Mouse (Mus musculus) hindbrain, embryonic 10.5 days (tissue): ENCODE results near the gene Isoc2a. TPM values are rescaled to one million over a fixed set of nuclear protein-coding genes. Genes with fewer than 3 reads are reported as not detected.
A peak's percentile ranks its signal among the peaks of the same experiment; 100 is the strongest.

Source experiments
- DNase-seq: peaks from one replicate; pipeline ENCODE4 v3.0.0-alpha.2; 2017; ENCODE audit warnings: low spot score
- H3K27ac ChIP-seq: fragments of 300-500 bp; sonication (generic); 2 replicates; pipeline ENCODE4 v1.5.1; 2016; ENCODE audit warnings: mild to moderate bottlenecking, moderate library complexity
- H3K27me3 ChIP-seq: fragments of 300-500 bp; sonication (generic); 2 replicates; pipeline ENCODE4 v1.6.1; 2016; ENCODE audit warnings: mild to moderate bottlenecking; ENCODE audit not compliant: poor library complexity, insufficient read depth, severe bottlenecking
- H3K36me3 ChIP-seq: fragments of 300-500 bp; sonication (generic); 2 replicates; pipeline ENCODE4 v1.6.1; 2016; ENCODE audit warnings: mild to moderate bottlenecking, moderate library complexity
- H3K4me1 ChIP-seq: fragments of 300-500 bp; sonication (generic); replicated peaks from 2 replicates; pipeline ENCODE4 v1.6.1; 2016; ENCODE audit warnings: mild to moderate bottlenecking
- H3K4me3 ChIP-seq: fragments of 300-500 bp; sonication (generic); 2 replicates; pipeline ENCODE4 v1.5.1; 2016; ENCODE audit warnings: mild to moderate bottlenecking, moderate library complexity
- H3K9me3 ChIP-seq: fragments of 300-500 bp; sonication (generic); 2 replicates; pipeline ENCODE4 v1.6.1; 2016; ENCODE audit warnings: mild to moderate bottlenecking, moderate library complexity
- WGBS: fragments of 180-500 bp; shearing (Covaris S2); methylation state at CpG from one replicate; pipeline ENCODE4 v1.1.7; 2016; 5-methylcytosine and 5-hydroxymethylcytosine counted together
- polyA plus RNA-seq: library from polyadenylated mRNA; unstranded; fragments of >200 nt; fragmentation: Nextera tagmentation; extraction: Ambion mirVana; gene quantifications from 2 replicates; pipeline ENCODE4 v1.2.1, GENCODE M21; 2016

The Isoc2a gene
- polyA plus RNA-seq, 1 experiment from 2014 or later, result 0.73 TPM

DNA sequence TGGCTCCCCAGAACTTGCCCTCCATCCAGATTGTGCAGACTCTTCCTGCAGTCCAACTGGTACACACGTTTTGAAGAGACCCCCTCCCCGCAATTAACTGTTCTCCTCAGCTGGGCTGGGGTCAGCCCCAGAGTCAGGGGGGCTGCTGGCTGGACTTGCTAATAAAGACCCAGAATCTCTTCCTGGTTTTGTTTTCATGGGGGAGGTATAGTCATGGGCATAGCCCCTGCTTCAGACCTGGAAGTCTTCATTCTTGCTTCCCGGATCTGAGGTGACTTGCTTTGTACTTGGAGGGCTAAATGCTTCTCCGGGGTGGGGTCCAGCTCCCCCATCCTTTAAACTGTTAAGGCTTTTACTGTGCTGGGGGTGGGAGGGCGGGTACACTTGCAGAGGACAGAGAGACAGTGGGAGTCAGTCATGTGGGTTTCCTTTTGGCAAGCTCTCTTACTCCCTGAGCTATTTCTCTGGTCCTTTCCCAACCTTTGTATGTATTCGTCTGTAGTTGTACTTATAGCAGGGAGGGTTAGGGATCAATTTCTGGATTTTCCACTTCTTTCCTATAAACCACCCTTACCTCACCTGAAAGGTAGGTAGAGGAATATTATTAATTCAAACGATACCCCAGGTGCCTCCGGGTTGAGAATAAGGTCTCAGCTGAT, 45.0 kb downstream of the Isoc2a start, which contains the start of gene Nat14:
TSS of gene Nat14 (plus strand) at position 205 of the 659 bp plus-strand sequence.
- H3K36me3 ChIP-seq, result peaks cover 46% of the 10 kb centered on the region
- peak within 1 kb of the TSS; percentile 90 for H3K27ac ChIP-seq
- peak within 1 kb of the TSS; percentile 57 for H3K4me3 ChIP-seq
- 31% methylated on average over 8 of the region's 8 CpGs for WGBS
- no peaks in the 10 kb centered on the region for H3K27me3 ChIP-seq
- H3K4me1 ChIP-seq, result peaks cover 68% of the 10 kb centered on the region
- peaks cover 3% of the 10 kb centered on the region; the same call in 1 of the 2 replicates for H3K9me3 ChIP-seq
- no peak for DNase-seq

DNA sequence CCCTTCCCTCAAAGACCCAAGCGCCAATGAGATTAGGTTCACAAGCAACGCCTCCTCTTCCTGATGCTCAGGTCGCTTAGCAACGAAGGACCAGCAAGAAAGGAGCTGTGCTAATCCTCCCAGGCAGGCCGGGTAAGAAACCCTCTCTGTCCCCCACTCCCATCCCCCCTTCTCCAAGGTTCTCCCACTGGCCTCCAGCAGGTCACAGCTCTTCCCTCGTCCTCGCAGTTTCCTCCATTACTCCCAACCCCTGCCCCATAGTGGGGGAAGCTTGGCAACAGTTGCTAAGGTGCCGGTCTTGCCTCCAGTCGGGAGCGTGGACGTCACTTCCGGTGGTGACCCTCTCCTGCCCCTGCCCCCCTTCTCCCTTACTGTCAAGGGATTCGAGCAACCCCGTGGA, 45.6 kb downstream of the Isoc2a start:
- no peaks in the 10 kb centered on the region for H3K27me3 ChIP-seq
- H3K27ac ChIP-seq, result peak overlapping the region; percentile 90
- H3K4me3 ChIP-seq, result peak overlapping the region; percentile 57
- DNase-seq, result peak; percentile 92
- peaks cover 73% of the 10 kb centered on the region for H3K4me1 ChIP-seq
- peaks cover 42% of the 10 kb centered on the region for H3K36me3 ChIP-seq
- WGBS, result under 1% methylated on average over 14 of the region's 14 CpGs
- H3K9me3 ChIP-seq, result peaks cover 3% of the 10 kb centered on the region; the same call in 1 of the 2 replicates

DNA sequence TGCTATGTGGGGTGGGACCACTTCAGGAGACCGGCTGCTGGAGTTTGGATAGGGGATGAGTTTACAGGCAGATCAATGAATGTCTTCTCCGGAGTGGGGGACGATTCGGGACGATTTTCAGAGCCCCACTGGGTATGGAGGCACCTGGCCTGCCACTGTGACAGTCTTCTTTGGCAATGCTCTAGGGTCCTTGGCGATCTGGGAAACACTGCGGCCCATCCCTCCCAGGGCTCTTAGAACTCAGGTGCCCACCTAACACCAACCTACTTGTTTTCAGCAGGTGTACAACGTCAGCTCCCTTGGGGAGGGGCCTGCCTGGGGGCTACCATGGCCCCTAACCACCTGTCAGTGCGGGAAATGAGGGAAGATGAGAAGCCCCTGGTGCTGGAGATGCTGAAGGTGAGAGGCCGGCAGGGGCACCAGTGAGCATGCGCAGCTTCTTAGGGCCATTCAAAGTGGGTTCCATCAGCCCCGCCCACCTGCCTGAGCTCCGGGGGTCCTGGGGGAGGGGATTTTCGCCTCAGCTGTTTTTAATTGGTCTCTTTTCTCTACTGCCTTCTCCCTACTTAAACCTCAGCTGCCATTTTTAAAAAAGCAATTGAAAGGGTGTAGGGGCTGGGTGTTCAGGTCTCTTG, 46.1 kb downstream of the Isoc2a start:
- peaks cover 78% of the 10 kb centered on the region for H3K4me1 ChIP-seq
- H3K9me3 ChIP-seq, result peaks cover 3% of the 10 kb centered on the region; the same call in 1 of the 2 replicates
- H3K27ac ChIP-seq, result peak overlapping the region; percentile 90
- DNase-seq, result peak; percentile 86
- H3K27me3 ChIP-seq, result no peaks in the 10 kb centered on the region
- under 1% methylated on average over 14 of the region's 14 CpGs for WGBS
- peaks cover 36% of the 10 kb centered on the region for H3K36me3 ChIP-seq
- peak overlapping the region; percentile 57 for H3K4me3 ChIP-seq

DNA sequence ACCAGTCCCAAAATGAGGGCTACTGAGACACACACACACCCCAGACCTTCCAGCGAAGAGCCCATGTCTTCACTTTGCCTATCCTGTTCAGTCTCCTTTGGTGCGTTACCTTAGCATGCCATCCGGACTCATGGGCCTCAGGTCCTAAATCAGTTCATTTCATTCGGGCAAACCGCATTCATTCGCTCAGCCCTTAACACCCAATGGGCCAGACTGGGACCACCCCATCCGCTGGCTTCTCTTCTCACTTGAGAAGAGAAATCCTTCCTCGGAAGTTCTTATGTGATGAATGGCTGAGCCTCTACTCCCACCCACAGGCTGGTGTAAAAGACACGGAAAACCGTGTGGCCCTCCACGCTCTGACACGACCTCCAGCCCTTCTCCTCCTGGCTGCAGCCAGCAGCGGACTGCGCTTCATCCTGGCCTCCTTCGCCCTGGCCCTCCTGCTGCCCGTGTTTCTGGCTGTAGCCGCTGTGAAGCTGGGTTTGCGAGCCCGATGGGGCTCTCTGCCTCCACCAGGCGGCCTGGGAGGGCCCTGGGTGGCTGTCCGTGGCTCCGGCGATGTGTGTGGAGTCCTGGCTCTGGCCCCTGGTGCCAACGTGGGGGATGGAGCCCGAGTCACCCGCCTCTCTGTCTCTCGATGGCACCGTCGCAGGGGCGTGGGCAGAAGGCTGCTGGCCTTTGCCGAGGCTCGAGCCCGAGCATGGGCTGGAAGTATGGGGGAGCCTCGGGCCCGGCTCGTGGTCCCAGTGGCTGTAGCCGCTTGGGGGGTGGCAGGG, 46.8 kb downstream of the Isoc2a start:
- H3K27ac ChIP-seq, result peak overlapping the region; percentile 90
- H3K27me3 ChIP-seq, result no peaks in the 10 kb centered on the region
- peaks cover 2% of the 10 kb centered on the region; the same call in 1 of the 2 replicates for H3K9me3 ChIP-seq
- H3K4me1 ChIP-seq, result peaks cover 82% of the 10 kb centered on the region
- H3K36me3 ChIP-seq, result peaks cover 29% of the 10 kb centered on the region
- H3K4me3 ChIP-seq, result peak overlapping the region; percentile 57
- peak; percentile 58 for DNase-seq
- WGBS, result 3% methylated on average over 37 of the region's 37 CpGs

DNA sequence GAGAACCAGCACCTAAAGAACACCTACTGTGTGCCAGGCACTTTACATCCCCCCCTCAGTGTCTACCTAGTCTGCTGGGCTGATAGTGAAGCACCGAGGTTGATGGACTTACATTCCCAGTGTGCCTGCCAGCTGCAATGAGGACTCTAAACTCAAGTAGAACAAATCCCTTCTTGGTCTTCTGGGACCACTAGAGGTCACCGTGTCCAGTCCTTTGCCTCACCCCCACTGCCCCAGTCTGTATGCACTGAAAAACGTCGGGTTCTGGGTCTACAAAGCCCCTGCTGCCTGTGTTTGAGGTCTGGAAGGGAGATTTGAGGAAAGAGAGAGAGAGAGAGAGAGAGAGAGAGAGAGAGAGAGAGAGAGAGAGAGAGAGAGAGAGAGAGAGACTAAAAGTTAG, 47.5 kb downstream of the Isoc2a start:
- Histone ChIP-seq H3K9me3 (no peaks in the 10 kb centered on the region; the same call in 1 of the 2 replicates), H3K27me3 (no peaks in the 10 kb centered on the region), H3K4me1 (peaks cover 82% of the 10 kb centered on the region), H3K36me3 (peaks cover 22% of the 10 kb centered on the region), H3K27ac (peak overlapping the region; percentile 90), H3K4me3 (peak overlapping the region; percentile 57)
- 4% methylated on average over 4 of the region's 4 CpGs for WGBS
- DNase-seq, result no peak

DNA sequence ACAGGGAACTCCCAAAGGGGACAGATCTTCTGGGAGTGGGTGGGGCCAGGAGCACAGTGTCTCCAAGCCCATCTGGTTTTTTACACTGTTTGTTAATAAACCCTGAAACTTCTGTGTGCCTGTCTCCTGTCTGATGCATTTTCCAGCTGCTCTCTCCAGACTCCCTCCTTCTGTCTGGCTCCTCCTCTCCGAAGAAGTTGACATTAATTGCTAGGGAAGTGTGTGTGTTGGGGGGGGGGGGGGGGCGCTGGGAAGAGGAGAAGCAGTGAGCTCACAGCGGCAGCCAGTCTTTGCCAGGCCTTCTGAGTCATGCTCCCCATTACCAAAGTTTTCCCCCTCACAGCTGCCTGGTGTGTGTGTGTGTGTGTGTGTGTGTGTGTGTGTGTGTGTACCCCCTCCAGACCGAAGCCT, 47.9 kb downstream of the Isoc2a start:
- Histone ChIP-seq H3K9me3 (no peaks in the 10 kb centered on the region; the same call in 1 of the 2 replicates), H3K27ac (peak overlapping the region; percentile 90), H3K27me3 (no peaks in the 10 kb centered on the region), H3K4me1 (peaks cover 82% of the 10 kb centered on the region), H3K36me3 (peaks cover 18% of the 10 kb centered on the region), H3K4me3 (peak overlapping the region; percentile 57)
- DNase-seq, result peak; percentile 54
- WGBS, result 4% methylated on average over 4 of the region's 4 CpGs

DNA sequence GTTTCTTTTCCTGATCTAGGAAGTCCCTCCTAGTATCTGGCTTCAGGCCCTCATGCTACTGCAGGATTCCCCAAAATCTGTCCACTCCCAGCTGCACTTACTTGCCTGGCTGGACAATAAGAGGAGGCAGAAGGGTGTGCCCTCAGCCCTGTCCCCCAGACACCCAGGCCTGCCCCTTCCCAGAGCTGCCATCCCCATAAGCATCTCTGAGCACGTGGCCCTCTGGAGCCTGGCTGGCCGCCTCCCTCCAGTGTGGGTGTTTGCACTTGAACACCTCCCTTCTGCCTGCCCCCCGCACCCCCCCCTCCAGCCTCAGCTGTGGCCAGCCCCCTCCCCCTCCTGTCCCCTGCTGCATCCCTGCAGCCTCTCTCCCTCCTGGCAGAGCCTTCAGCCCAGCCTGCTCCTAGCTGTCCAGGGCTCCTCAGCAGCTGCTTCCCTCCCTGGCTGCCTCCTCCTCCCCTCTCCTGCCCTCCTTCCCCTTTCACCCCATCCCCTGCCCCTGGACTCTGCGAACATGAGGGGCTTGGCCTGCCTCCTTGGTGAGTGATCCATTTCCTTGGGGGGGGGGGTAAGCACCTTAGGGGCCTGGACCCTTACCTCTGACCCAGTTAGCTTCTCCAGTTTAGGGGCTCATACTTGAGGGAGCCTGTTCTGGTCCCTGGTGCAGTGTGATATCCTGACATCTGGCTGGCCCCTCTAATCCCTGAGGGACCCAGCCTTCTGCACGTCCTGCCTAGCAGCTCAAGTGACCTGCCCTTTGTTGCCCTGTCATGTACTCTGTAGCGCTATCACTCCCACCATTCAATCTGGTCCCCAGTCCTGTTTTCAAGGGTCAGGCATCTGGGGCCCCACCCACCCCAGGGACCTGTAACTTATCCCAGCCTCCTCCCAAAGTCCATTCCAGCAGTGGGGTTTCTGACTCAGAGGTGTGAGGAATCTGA, 48.8 kb downstream of the Isoc2a start, which contains the start of gene Ssc5d:
TSS of gene Ssc5d (plus strand) at position 345 of the 941 bp plus-strand sequence.
- Histone ChIP-seq H3K4me3 (peak within 1 kb of the TSS; percentile 57), H3K9me3 (no peaks in the 10 kb centered on the region; the same call in 1 of the 2 replicates), H3K27ac (peak within 1 kb of the TSS; percentile 90), H3K4me1 (peaks cover 77% of the 10 kb centered on the region), H3K36me3 (peaks cover 10% of the 10 kb centered on the region), H3K27me3 (no peaks in the 10 kb centered on the region)
- 2% methylated on average over 6 of the region's 6 CpGs for WGBS
- peak; percentile 70 for DNase-seq

DNA sequence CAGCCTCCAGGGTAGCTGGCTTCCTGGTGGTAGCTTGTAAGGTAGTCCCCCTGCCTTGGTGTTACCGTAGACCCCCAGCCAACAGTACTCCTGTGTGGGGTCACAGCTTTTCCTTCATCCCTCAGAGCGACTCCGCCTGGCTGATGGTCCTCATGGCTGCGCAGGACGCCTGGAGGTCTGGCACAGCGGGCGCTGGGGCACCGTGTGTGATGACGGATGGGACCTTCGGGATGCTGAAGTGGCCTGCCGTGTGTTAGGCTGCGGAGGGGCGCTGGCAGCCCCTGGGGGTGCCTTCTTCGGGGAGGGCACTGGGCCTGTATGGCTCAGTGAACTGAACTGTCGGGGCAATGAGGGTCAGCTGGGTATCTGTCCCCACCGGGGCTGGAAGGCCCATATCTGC, 49.9 kb downstream of the Isoc2a start:
- Histone ChIP-seq H3K4me1 (peaks cover 66% of the 10 kb centered on the region), H3K4me3 (0 out of 2 replicates have a peak overlapping the region, but pooled peaks have one; percentile 57), H3K27me3 (no peaks in the 10 kb centered on the region), H3K27ac (peak overlapping the region; percentile 90), H3K9me3 (no peaks in the 10 kb centered on the region; the same call in 1 of the 2 replicates), H3K36me3 (no peaks in the 10 kb centered on the region)
- WGBS, result 65% methylated on average over 16 of the region's 16 CpGs
- DNase-seq, result no peak

DNA sequence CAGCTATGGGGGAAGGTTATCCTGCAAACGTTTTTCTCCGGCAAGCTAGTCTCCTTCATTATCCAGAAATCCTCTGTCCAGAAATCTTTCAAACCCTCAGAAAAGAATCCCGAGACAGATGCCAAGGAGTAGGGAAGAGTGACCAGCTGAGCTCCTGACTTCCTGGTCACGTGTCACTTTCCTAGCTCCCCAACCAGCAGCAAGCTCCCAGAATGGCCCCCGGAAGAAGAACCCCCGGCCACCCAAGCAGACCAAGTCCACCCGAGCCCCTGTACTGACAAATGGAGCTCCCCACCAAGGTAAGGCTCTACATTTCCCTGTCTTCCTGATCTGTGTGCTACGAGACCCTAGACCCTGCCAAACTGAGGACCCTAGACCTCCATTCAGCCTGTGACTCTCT, 50.8 kb downstream of the Isoc2a start:
- 68% methylated on average over 8 of the region's 8 CpGs for WGBS
- Histone ChIP-seq H3K4me1 (peaks cover 57% of the 10 kb centered on the region), H3K27ac (peak overlapping the region; percentile 90)

DNA sequence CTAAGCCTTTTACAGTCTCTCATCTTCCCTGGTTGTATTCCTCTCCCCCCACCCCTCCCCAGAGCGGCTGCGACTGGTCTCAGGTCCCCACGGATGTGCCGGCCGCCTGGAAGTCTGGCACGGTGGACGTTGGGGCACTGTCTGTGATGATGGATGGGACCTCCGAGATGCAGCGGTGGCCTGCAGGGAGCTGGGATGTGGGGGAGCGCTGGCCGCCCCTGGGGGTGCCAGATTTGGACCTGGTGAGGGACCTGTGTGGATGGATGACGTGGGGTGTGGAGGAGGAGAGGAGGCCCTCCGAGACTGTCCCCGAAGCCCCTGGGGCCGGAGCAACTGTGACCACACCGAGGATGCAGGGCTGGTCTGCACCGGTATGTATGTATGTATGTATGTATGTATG, 51.4 kb downstream of the Isoc2a start:
- H3K9me3 ChIP-seq, result no peaks in the 10 kb centered on the region; the same call in 1 of the 2 replicates
- peaks cover 51% of the 10 kb centered on the region for H3K4me1 ChIP-seq
- H3K27ac ChIP-seq, result peak overlapping the region; percentile 90; the same call in 1 of the 2 replicates
- no peak overlapping the region for H3K4me3 ChIP-seq
- DNase-seq, result no peak
- no peaks in the 10 kb centered on the region for H3K36me3 ChIP-seq
- no peaks in the 10 kb centered on the region for H3K27me3 ChIP-seq
- WGBS, result 76% methylated on average over 17 of the region's 17 CpGs

More for the DNA sequence above, 50.8 kb downstream of the Isoc2a start:
- Histone ChIP-seq H3K27me3 (no peaks in the 10 kb centered on the region), H3K36me3 (no peaks in the 10 kb centered on the region), H3K4me3 (no peak overlapping the region), H3K9me3 (no peaks in the 10 kb centered on the region; the same call in 1 of the 2 replicates)
- DNase-seq, result no peak

DNA sequence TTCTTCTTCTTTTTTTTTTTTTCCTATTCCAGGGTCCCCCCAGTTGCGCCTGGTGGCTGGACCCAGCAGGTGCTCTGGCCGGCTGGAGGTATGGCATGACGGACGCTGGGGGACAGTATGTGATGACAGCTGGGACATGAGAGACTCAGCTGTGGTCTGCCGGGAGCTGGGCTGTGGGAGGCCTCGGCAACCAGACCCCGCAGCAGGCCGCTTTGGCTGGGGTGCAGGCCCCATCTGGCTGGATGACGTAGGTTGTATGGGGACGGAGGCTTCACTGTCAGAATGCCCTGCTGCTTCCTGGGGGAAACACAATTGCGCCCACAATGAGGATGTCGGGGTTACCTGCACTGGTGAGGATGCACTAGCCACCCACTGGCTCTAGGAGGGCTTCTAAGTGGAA, 56.1 kb downstream of the Isoc2a start:
- Histone ChIP-seq H3K27ac (no peak overlapping the region), H3K27me3 (no peaks in the 10 kb centered on the region), H3K36me3 (no peaks in the 10 kb centered on the region), H3K9me3 (peaks cover 6% of the 10 kb centered on the region; the same call in 1 of the 2 replicates), H3K4me3 (no peak overlapping the region), H3K4me1 (peaks cover 3% of the 10 kb centered on the region)
- DNase-seq, result no peak
- 68% methylated on average over 12 of the region's 12 CpGs for WGBS
